Mouse (Mus musculus) common myeloid progenitor, adult 5-6 weeks (primary cell): ENCODE data around the gene Gm15056. TPM values are rescaled to one million over a fixed set of nuclear protein-coding genes. Genes with fewer than 3 reads are reported as not detected.

Source experiments
- ATAC-seq: replicated peaks from 2 replicates; pipeline ENCODE4 v1.8.0; 2016; ENCODE audit warnings: low read depth, mild to moderate bottlenecking, moderate TSS enrichment, inconsistent platforms; ENCODE audit not compliant: poor library complexity, severe bottlenecking
- total RNA-seq: library from RNA; stranded (forward); fragments of 200-1000, 187-1606 nt; gene quantifications from 2 replicates; pipeline ENCODE4 v1.2.3, GENCODE M21; 2017

Gene Gm15056
- not detected in 2 replicates for total RNA-seq

DNA sequence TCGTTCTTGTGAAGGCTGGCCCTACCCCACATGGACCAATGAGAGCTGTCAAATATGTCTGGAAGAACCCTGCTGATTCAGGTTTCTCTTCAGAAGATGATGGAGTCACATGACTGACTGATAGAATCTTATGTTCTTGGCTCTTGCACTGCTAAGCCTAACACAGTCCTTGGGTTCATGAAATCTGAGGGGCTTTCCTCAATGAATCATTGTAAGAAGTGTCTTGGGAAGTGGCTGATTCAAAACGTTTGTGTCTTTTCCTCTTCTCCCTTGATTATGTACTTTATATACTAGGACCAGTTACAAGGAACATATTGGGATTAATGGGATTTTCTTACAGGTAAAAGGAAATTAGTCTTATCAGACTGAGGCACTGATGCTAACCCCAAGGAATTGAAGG, at the start of gene Gm15056:
Gene Gm15056 (minus strand): TSS at position 101 of the 400 bp plus-strand sequence.
- no peak for ATAC-seq

DNA sequence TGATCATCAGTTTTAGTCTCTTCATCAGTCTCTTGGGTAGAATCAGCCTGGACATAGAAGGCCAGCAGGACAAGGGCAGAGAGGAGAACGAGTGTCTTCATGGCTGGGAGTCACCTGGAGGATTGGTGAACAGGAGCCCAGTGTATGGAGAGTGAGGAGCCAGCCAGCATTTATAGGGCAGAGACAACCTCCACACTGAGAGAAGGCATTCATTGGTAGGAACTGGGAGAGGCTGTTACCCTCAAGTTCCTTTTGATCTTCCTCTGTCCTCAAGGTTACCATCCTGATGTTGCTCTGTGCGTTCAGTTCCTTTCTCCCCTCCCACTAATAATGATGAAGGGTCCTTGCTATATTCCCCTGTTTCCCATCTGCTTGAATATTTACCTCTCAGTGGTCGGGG, 42.2 kb upstream of the Gm15056 start, which contains the start of gene AY761185:
Gene AY761185 (minus strand): TSS at position 101 of the 400 bp plus-strand sequence.
- ATAC-seq = no peak

GRCm38 (mm10) chr8:20921971-20922370, 19.5 kb upstream of the Gm15056 start, which contains the start of gene Gm6040:
Gm6040 (minus strand) TSS chr8:20922071.
- no peak for ATAC-seq

GRCm38 (mm10) chr8:20912288-20912687, 9.9 kb upstream of the Gm15056 start:
- ATAC-seq = 0 out of 2 replicates have a peak, but pooled peaks have one; percentile 32

GRCm38 (mm10) chr8:20908256-20908655, 5.8 kb upstream of the Gm15056 start:
- ATAC-seq = peak; percentile 72

DNA sequence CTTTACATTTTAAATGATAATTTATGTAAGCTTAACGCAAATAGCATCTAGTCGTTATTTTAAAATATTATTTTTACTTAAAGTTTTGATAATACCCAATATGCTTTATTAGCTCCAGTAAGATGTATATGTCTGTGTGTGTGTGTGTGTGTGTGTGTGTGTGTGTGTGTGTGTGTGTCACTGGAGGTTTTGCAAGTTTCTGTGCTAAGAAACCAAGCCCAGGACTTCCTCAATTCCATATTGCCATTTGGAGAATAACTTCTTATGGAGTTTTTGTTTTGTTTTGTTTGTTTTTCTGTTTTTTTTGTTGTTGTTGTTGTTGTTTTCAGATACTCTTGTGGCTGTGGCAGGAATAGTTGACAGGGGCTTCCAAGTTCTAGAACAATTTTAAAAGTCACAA, 4.7 kb upstream of the Gm15056 start:
- ATAC-seq = no peak

DNA sequence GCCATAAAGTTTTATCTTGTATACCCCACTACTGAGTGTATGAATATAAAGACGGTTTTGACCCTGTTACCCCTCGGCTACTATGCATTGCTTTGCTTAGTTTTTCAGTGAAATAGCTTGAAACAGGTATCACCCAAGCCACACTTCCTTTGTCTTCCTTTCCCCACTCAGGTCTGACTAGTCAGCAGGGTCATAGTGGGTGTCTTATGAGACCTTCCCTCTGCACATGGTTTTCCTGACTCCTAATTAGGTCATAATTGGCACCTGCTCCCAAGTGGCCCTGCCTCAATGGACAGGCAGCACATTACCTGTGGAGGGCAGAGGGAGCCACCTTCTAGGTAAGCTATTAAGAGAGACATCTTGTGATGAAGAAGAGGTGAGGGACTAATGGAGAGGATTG, 10.1 kb downstream of the Gm15056 start, which contains the start of gene Defb33:
Gene Defb33 (plus strand): TSS at position 301 of the 400 bp plus-strand sequence.
- ATAC-seq = no peak

DNA sequence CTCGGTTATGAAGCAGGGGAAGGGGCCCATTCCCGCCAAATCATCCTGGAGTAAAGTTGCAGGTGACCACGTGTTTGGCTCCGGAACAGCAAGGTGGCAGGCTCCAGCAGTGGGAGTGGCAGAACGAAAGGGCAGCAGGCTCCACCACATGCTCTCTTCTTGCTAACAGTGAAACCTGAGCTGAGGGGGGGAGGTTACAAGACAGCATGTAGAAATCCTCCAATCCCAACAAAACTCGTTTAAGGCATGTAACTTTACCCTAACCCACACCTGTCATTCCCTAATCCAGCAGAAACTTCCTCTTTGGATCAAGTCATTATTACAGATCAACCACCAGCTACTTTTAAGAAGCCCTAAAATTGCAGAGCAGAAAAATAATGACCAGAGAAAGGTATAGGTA, 27.8 kb downstream of the Gm15056 start:
- ATAC-seq = no peak

Other genes with a start within 250 kb of the Gm15056 start
- not detected in 2 replicates for gene Defb33, start 10.0 kb downstream of the Gm15056 start, total RNA-seq
- gene Gm6040, start 19.4 kb upstream of the Gm15056 start, total RNA-seq = not detected in 2 replicates
- gene AY761185, start 42.1 kb upstream of the Gm15056 start, total RNA-seq = not detected in 2 replicates
- not detected in 2 replicates for gene Defa21, start 122.9 kb upstream of the Gm15056 start, total RNA-seq
- not detected in 2 replicates for gene Defa23, start 152.4 kb upstream of the Gm15056 start, total RNA-seq
- gene Defa35, start 162.4 kb upstream of the Gm15056 start, total RNA-seq = not detected in 2 replicates
- not detected in 2 replicates for gene Defa25, start 181.8 kb upstream of the Gm15056 start, total RNA-seq
- gene Gm14851, start 193.4 kb upstream of the Gm15056 start, total RNA-seq = not detected in 2 replicates
- not detected in 2 replicates for gene Defa30, start 232.0 kb upstream of the Gm15056 start, total RNA-seq